Mouse (Mus musculus) right cerebral cortex, adult 18-20 months (tissue): ENCODE data around the gene Arsg.

Experiments
- DNase-seq: peaks from one replicate; pipeline ENCODE4 v3.0.0; 2022; ENCODE audit warnings: mixed read lengths

The Arsg gene

DNA sequence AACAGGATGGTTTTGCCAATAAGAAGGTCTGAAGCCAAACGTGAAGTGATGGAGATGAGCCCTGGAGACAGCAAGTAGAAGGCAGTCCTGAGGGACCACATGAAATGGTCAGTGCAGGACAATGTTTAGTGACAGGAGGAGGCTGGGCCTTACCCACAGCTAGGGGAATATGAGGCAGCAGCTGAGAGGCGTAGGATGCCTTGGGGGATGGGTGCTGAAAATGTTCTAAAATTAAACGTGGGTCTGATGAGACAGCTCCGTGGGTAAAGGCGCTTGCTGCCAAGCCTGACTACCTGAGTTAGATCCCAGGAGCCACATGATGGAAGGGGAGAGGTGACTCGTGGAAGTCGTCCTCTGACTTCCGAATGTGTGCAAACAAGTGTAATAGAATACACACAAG, 116.8 kb downstream of the Arsg start:
- peak; percentile 41 for DNase-seq

DNA sequence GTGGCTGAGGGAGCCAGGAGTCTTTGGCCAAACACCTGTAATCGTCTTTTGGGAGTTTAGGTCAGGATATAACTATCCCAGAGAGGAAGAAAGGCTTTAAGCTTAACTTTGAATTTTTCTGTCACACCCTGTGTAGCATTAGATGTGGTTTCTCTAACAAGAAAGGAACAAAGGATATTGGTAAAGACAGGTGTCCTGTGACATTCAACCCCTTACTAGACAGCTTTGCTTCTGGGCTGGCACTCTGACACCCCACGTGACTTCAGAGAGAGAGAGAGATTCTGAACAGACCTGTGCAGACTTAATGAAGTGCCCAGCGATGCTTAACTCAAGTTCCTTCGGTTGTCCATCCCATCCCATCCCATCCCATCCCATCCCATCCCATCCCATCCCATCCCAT, 118.3 kb downstream of the Arsg start:
- DNase-seq: no peak

DNA sequence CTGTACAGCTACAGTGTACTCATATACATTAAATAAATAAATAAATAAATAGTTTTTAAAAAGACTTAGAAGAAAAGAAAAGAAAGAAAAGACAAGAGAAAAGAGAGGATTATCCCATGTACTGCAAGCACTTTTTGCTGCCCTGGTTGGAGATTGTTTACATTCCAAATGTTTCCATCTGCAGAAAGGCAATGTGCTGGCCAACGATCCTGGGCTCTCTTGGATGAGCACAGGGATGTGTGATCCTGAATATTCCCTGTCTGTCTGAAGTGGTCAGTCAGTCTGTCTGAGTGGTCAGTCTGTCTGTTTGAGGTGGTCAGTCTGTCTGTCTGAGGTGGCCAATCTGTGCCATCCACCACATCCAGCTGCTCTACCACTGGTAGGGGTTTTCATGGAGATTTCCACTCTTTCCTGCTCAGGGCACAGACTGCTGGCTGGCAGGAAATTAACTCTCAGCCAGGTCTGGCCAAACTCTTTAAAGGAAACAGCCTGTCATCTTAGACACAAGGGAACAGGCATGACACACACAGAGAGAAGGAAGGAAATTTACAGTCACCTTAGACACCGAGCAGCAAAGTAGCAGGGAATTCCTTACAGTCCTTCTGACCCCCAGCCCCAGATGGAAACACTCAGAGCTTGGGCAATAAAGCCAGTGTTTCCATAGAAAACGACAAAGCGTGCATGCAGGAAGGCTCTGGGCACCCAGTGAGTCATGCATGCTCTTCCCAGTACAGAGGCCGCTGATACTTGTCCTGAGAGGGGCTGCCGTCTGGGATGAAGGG, 120.2 kb downstream of the Arsg start:
- DNase-seq: no peak

DNA sequence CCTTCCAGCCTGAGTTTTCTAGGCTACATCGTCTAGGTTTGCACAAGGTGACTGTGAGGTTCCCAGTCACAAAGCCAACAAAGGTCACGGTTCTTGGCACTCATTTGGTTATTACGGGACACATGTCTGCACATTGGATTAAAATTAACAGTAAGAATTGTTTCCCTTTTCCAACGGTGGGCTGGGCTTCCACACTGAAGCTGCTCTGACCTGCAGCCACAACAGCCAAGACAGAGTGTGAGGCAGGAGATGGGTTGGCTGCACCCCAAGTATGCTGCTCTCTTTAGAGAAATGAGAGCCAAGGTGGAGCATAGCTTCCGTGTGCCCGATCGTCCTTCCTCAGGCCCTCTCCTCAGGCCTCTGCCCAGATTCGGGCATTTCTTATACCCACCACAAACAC, 121.6 kb downstream of the Arsg start:
- no peak for DNase-seq

DNA sequence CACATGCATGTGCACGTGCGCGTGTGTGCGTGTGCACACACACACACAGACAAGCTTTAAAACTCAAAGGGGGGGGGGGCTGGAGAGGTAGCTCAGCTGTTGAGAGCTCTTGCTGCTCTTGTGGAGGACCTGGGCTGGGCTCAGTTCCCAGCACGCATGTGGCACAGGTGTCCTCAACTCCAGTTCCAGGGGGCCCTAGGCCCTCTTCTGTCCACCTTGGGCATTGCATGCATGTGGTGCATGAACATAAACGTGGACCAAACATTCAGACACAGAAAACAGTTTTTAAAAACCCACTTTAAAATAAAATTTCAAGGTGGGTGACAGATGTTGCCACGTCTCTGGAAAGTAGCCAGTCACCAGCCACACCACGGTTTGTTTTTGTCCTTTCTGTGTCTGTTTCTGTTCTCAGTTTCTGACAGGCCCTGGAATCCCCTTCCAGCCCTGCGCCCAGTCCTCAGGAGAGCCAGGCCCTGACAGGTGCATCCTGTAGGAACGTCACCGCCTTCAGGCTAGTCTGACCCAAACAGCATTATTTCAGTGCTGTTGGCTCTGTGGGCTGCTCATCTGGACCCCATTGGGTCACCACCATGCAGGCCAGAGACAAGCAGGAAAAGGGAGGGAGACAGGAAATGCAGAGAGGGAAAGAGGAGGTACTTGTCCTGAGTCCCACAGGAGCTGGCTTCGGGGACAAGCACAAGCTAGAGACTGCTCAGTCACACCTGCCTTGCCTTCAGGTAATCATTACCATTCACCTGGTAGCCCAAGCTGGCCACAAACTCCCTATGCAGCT, 125.8 kb downstream of the Arsg start:
- DNase-seq: no peak

DNA sequence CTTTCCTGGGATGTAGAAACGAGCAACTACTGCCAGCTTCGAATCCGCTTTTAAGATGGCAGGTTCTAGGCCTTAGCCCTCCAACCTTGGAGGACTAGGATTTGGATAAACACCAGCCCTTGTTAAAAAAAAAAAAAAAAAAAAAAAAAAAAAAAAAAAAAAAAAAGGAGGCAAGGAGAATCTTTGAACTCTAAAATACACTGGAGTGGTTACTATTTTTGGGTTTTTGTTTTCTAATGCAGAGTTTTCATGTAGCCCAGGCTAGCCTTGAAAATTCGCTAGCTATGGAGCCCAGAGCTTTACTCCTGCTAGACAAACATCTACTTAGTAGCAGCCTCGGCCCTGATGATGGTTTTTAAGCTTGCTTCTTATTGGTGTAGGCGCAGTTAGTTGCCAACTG, 134.4 kb downstream of the Arsg start:
- no peak for DNase-seq

DNA sequence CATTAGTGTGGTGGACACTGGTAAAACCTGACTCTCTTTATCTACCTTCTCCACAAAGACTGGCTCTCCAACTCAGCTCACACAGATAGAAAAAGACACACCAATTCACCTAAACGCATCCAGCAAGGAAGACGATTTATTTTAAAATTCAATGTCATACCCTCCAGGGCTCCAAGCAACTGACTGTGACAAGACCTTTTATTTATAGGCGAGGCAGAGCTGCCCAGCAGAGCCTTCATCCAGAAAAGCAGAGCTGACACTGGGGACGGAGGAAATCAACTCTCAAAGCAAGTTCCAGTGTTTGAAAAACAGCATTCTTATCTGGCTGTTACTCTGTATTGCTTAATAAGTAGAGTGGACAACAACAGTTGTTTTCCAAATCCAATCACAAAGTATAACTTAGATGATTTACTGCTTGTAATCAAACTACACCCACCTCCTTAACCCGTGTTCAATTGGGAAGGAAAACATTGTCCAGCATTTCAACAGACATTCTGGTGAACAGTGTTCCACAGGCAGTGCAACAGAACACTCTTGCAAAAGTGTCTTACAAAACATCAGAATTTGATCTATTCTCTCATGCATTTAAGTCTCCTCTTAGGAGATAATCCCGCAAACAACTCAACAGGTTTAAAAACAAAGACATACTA, 135.9 kb downstream of the Arsg start:
- DNase-seq: no peak

DNA sequence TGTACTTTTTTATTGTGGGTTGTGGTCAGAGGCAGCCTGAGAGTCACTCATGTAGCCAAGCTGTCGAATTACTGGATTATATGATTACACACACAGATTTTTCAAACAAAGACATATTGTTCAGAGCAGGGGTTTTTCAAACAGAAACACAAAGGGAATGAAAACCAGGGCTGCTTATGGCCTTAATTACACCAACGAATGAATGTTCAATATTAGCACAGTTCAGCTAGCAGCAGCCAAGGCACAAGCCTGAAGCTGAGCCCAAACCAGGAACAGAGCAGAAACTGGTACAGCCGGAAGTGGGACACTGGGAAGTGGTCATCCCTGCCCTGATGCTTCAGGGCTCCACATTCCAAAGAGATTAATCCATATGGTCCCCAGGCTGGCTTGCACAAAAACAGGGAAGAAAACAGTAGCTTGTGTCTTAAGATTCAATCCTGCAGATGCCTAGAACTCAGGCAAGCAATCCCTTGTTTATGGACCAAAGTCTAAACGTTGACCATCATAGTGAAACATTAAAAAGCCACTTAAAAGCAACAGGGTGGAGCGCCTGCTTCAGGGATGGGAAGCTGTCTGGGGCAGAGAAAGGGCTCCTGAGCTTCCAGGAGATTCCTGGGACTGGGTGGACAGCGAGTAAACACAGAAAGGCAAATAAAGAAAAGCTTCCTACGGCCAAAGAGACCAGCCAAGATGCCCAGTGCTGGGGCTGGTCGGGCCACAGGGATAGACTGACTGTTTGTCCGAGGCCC, 137.0 kb downstream of the Arsg start:
- DNase-seq: no peak

DNA sequence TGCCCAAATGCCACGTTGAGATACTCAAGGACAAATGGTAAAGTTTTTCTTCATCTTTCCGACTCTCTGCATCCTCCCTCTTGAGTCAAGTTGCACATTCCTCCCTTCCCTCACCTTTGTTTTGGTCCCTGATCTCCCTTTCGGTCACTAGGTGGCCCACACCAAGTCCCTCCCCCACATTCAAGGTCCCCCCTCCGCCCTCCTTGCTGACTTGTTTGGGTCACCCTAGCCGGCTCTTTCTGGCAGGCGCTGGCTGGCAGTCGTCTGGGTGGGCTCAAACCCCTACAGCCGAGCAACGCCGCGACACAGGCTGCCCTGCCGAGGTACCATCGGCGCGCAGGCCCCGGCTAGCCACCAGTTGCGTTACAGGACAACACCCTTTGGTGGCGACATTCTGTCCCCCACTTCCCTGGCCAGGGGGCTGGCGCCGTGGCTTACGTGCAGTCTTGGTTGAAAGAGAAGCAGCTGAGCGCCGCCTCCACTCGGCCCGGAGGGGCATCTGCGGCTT, 137.7 kb downstream of the Arsg start:
- DNase-seq: no peak

DNA sequence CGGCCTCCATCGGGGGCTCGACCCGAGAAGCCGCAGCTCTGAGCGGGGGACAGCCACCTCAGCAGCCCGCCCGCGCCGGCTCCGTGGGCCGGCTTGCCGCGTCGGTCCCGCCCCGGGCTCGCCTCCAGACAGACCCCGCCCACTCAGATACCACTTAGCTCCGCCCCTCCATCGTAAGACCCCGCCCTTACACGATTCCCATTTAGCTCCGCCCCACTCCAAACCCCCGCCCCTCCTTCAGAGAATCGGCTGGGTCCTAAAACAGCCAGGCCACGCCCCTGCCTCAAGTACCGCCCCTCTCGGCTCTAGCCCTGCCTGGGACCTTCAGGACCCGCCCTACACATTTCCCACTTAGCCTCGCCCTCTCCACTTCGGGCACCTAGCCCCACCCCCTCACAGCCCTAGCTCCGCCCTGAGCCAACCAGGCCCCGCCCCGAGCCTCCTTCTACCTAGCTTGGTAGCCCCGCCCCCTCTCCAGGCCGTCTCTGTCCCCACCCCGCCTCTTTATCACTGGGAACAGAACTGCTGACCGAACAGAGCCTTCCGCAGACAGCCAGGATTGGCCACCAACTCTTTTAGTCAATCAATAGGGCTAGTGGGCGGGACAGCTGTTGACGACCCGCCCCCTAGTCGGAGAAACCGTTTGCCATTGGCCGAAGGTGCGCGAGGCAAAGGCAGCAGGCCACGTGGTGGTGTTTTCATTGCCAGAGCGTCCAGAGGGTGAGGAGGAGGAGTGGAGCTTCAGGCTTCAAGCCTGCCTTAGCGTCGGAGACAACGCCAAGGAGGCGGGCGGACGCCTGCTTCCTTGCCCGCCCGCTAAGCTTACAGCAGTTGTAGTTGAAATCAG, 138.4 kb downstream of the Arsg start, which contains the start of gene Wipi1:
Gene Wipi1, minus strand, starts transcription at position 665 of the 847 bp plus-strand sequence.
- DNase-seq: peak; percentile 99

DNA sequence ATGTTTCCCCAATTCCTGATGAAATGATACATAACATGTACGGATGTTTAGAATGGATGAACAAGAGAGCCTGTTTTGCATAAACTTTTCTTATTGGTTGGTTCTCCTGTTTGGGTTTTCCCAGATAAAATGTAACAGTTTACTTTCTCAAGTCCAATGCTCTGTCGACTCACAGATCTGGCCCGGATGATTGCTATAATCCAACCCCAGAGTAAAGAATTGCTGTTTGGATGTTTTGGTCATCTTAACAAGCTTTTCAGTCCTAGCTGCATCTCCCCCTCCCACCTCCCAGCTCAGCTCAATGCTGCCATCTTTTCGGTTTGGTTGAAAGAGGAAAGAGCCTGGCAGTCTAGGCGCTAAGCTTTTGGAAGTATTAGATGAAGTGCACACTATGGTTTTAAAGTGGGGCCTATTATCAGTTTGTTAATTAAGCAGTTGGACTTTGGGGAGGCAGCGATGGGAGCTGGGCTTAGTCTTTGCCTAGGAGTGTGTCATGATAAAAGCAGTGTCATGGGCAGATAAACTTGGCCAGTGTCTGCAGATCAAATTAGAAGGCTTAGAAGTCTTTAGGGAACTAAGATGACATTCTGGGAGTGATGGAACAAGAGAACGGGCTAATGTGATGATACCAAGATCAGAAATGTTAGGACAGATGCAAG, 139.8 kb downstream of the Arsg start:
- no peak for DNase-seq

DNA sequence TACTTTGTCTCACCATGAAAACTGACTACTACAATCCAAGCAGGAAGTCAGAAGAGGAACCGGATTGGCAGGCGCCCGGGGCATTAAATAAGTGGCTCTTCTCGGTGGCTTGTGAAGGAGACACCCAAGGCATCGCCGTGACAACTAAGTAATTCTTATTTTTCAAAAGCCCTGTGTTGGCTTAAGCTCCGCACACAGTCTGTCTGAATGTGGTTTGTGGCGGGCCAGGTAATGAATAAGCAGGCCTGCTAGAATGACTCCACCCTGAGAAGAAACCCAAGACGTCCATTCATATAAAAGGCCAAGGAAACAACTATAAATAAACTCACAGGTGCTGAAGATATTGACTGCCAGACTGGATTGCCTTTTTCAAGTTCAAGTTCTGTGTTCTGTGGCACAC, 142.1 kb downstream of the Arsg start:
- no peak for DNase-seq

DNA sequence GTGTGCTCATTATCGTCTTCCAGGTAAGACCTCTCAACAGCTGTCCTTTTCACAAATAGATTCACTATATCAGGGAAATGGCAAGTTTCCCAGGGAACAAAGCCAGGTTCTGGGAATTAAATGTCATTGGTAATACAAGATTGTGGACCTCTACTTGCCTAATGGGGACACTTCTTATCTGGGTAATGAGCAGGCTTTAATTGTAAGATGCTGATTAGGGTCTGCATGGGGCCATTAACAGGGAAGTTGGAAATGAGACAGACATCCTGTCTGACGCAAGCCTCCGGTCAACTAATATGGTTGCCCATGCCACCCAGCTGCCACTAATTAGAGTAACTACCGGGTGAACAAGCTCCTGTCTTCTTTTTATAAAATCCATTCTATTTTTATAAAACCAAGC, 143.2 kb downstream of the Arsg start:
- DNase-seq: no peak

DNA sequence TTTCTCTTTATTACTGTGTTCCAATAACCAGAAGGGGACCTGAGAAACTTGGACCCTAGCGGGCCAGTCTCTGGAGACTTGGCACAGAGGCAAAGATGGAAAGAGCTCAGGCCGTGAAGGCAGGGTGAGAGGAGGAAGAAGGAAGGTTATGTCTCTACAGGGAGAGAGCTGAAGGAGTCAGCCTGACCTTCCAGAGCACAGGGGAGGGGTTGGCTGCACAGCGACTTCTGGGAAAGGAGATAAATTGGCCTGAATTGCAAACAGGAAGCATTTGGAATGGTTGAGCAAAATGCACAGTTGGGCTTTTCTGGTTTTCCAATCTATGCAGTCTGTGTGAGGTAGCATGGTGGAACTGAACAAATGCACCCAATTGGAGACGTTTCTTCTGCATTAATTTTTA, 143.6 kb downstream of the Arsg start:
- DNase-seq: no peak

DNA sequence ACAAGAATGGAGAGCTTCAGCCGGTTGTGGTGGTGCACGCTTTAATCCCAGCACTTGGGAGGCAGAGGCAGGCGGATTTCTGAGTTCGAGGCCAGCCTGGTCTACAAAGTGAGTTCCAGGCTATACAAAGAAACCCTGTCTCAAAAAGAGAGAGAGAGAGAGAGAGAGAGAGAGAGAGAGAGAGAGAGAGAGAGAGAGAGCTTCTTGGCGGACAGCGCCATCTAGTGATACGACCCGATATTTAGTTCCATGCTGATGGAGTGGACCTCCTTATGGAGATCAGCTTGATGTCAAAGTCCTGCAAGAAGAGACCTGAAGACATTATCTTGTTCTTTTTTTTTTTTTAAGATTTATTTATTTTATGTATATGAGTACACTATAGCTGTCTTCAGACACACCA, 145.9 kb downstream of the Arsg start:
- peak; percentile 51 for DNase-seq

DNA sequence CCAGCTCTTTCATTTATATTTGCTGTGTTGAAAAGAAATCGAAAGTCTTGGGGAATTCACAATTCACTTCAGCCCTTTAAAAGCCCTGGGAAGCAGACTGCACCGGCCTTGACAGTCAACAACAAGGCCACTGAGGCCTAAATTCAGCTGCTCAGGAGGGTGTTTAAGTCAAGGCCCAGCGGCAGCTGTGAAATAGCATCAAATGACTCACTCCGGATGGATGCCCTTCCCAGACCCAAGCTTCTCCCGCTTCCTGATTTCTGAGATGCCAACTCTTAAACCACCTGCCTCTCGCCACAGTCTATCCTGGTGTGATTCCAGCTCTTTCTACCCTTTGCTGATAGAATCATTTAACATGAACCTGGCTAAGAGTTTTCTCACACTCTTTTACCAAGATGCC, 147.2 kb downstream of the Arsg start:
- DNase-seq: no peak

DNA sequence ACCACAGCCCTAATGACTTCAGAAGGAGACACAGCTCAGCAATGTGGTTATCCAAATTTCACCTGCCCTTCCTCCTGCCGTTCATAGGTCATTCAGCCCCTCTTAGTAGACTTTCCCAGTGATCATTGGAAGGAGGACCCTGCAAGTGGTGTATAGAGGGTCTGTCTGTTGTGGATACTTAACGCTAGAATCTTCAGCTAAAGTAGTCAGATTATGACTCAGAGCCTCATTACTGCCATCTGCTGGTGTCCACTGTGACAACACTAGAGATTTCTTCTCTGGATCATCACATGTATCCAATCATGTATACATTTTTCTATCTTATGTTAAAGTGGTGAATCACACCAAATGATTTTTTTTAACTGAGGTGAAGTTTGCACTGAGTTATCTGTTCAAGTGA, 148.0 kb downstream of the Arsg start:
- DNase-seq: peak; percentile 39

DNA sequence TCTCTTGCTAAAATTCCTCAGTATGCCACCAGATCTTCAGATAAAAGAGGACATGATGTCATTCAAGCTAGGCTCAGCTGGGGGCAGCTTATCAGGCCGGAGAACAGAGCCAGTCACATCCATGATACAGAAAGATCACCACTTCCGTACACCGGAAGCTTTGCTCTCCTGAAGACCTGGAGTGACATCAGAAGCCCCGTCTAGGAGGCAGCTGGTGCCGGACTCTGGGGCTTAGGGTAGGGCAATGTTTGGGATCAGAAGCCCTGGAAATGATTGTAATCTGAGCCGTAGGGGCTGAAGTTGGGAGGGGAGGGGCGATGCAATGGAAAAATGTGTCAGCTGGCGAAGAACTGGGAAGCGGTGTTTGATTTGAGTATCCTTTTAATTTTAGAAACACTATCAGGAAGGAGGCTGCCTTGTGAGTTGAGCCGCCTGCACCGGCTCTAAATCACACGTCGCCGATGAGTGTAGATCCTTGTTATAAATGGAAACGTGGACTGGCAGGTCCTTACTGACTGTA, 149.4 kb downstream of the Arsg start:
- peak; percentile 18 for DNase-seq
